23 mouse cellular contexts compared by ENCODE assay signal in the genomic region with DNA sequence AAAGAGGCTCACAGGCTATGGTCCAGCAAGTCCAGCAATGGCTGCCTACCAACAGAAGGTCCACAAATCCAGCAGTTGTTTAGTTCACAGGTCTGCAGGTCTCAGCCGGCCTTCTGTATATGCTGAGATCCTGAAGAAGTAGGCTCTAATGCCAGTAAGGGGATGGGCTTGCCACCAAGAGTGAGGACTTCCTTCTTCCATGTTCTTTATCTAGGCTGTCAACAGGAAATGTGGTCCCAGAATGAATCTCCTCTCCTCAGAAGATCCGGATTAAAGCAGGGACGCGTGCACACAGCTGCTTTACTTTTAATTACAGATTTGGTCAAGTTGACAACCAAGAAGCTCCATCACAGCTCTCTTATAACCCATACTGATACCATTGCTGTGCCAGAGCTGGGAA. TPM values are rescaled to one million over a fixed set of nuclear protein-coding genes. Genes with fewer than 3 reads are reported as not detected.
A peak's percentile ranks its signal among the peaks of the same experiment; 100 is the strongest.
DNase-seq lines count a peak whose midpoint lies in the region; ATAC-seq lines count a peak whose summit lies in the region.
"Had no signal": no experiment of that assay in that cellular context is flagged by ENCODE, and none has a peak within 500 bp of the region (broad histone marks: within the 10 kb centered on the region; RNA-seq: fewer than 3 reads in every experiment).

No protein-coding gene starts in this region.

- H3K4me2 ChIP-seq in hindbrain, embryonic 14.5 days (replicated peaks) = no peak overlapping the region
- H3K4me2 ChIP-seq: embryonic facial prominence, embryonic 15.5 days; forebrain, embryonic 15.5 days; hindbrain, embryonic 15.5 days; liver, embryonic 11.5 days; midbrain, embryonic 13.5 days had no signal

- peaks cover 21% of the 10 kb centered on the region for H3K36me3 ChIP-seq in hindbrain, embryonic 14.5 days (replicated peaks; ENCODE audit: control insufficient read depth, insufficient read depth)

- H3K4me3 ChIP-seq in brown adipose tissue, adult 24 weeks (ENCODE audit: insufficient read depth, low read depth, low read length) = no peak overlapping the region
- no peak overlapping the region for H3K4me3 ChIP-seq in hindbrain, embryonic 14.5 days (replicated peaks; ENCODE audit: low read length)
- H3K4me3 ChIP-seq: embryonic facial prominence, embryonic 15.5 days; forebrain, embryonic 15.5 days; heart, embryonic 10.5 days; hindbrain, embryonic 15.5 days; midbrain, embryonic 13.5 days had no signal

- H3K9ac ChIP-seq in hindbrain, embryonic 14.5 days = no peak overlapping the region
- H3K9ac ChIP-seq: embryonic facial prominence, embryonic 15.5 days; forebrain, embryonic 15.5 days; hindbrain, embryonic 15.5 days; midbrain, embryonic 13.5 days had no signal

- WGBS in hindbrain, embryonic 14.5 days = 91% methylated on average over 4 of the region's 4 CpGs

- H3K27ac ChIP-seq in brown adipose tissue, adult 24 weeks (replicated peaks; ENCODE audit: low read depth, low read length) = peak overlapping the region; percentile 58
- H3K27ac ChIP-seq in hindbrain, embryonic 14.5 days = no peak overlapping the region
- H3K27ac ChIP-seq: embryonic facial prominence, embryonic 15.5 days; forebrain, embryonic 15.5 days; heart, embryonic 10.5 days; hindbrain, embryonic 15.5 days; midbrain, embryonic 13.5 days had no signal

- H3K27me3 ChIP-seq in hindbrain, embryonic 14.5 days (ENCODE audit: control insufficient read depth, insufficient read depth, low read length) = no peaks in the 10 kb centered on the region
- H3K27me3 ChIP-seq: embryonic facial prominence, embryonic 15.5 days; forebrain, embryonic 15.5 days; hindbrain, embryonic 15.5 days; midbrain, embryonic 13.5 days had no signal

- peak; percentile 38 for ATAC-seq in megakaryocyte progenitor cell, adult 5-6 weeks (replicated peaks; ENCODE audit: poor library complexity)
- ATAC-seq in hindbrain, embryonic 14.5 days (ENCODE audit: low FRiP score) = no peak
- ATAC-seq: forebrain, embryonic 15.5 days; midbrain, embryonic 13.5 days had no signal

- H3K4me1 ChIP-seq in brown adipose tissue, adult 24 weeks (ENCODE audit: control insufficient read depth, insufficient read depth, insufficient read length, low read length) = peaks cover 2% of the 10 kb centered on the region; the same call in 1 of the 2 replicates
- H3K4me1 ChIP-seq in hindbrain, embryonic 14.5 days (replicated peaks; ENCODE audit: control insufficient read depth, insufficient read depth, low read length) = no peaks in the 10 kb centered on the region
- H3K4me1 ChIP-seq: embryonic facial prominence, embryonic 15.5 days; forebrain, embryonic 15.5 days; heart, embryonic 10.5 days; hindbrain, embryonic 15.5 days; midbrain, embryonic 13.5 days had no signal

- H3K9me3 ChIP-seq in hindbrain, embryonic 14.5 days (ENCODE audit: control insufficient read depth, low read length) = no peaks in the 10 kb centered on the region
- H3K9me3 ChIP-seq: embryonic facial prominence, embryonic 15.5 days; forebrain, embryonic 15.5 days; heart, embryonic 10.5 days; hindbrain, embryonic 15.5 days; midbrain, embryonic 13.5 days had no signal

- peak; percentile 26 for DNase-seq in kidney, adult 9 months
- no peak for DNase-seq in kidney, adult 8-10 months
- DNase-seq in lung, postnatal 10 days = peak; percentile 28
- no peak for DNase-seq in lung, postnatal 4 days
- no peak for DNase-seq in cerebellum, postnatal 25 days
- DNase-seq in hindbrain, embryonic 14.5 days (ENCODE audit: low spot score) = no peak
- DNase-seq: adrenal gland, postnatal 10 days; cerebellum, adult 8-10 months; gastrocnemius, postnatal 25 days; heart, postnatal 4 days; lung, adult 2 months had no signal

RNA-seq across cellular contexts. Expression of gene Smarcc2, which starts 13.6 kb away (rescaled TPM):
- 63.7 and 94.7 TPM in 2 replicates for polyA plus RNA-seq in brown adipose tissue, adult 24 weeks (2012; ENCODE audit: insufficient read depth, insufficient read length, missing spikeins)
- 70.4 and 74.5 TPM in 2 replicates for total RNA-seq in megakaryocyte progenitor cell, adult 5-6 weeks (2015)
- total RNA-seq in megakaryocyte progenitor cell, adult 5-6 weeks (2017) = 52.8 and 66.9 TPM in 2 replicates
- polyA plus RNA-seq in hindbrain, embryonic 14.5 days (2014; fragmentation: Nextera tagmentation; extraction: Ambion mirVana) = 184 and 191 TPM in 2 replicates

RNA-seq across cellular contexts. Expression of gene Rnf41, which starts 34.0 kb away (rescaled TPM):
- 15.1 and 17.1 TPM in 2 replicates for polyA plus RNA-seq in brown adipose tissue, adult 24 weeks (2012; ENCODE audit: insufficient read depth, insufficient read length, missing spikeins)
- 15.7 and 20.9 TPM in 2 replicates for total RNA-seq in megakaryocyte progenitor cell, adult 5-6 weeks (2015)
- total RNA-seq in megakaryocyte progenitor cell, adult 5-6 weeks (2017) = 20.1 and 21.0 TPM in 2 replicates
- polyA plus RNA-seq in hindbrain, embryonic 14.5 days (2014; fragmentation: Nextera tagmentation; extraction: Ambion mirVana) = 70.9 and 83.7 TPM in 2 replicates

RNA-seq across cellular contexts. Expression of gene Nabp2, which starts 34.1 kb away (rescaled TPM):
- 67.1 and 87.6 TPM in 2 replicates for polyA plus RNA-seq in brown adipose tissue, adult 24 weeks (2012; ENCODE audit: insufficient read depth, insufficient read length, missing spikeins)
- total RNA-seq in megakaryocyte progenitor cell, adult 5-6 weeks (2015) = 79.4 and 105 TPM in 2 replicates
- total RNA-seq in megakaryocyte progenitor cell, adult 5-6 weeks (2017) = 68.8 and 72.2 TPM in 2 replicates
- polyA plus RNA-seq in hindbrain, embryonic 14.5 days (2014; fragmentation: Nextera tagmentation; extraction: Ambion mirVana) = 134 and 140 TPM in 2 replicates

RNA-seq across cellular contexts. Expression of gene Slc39a5, which starts 44.4 kb away (rescaled TPM):
- not detected in 2 replicates for polyA plus RNA-seq in brown adipose tissue, adult 24 weeks (2012; ENCODE audit: insufficient read depth, insufficient read length, missing spikeins)
- total RNA-seq in megakaryocyte progenitor cell, adult 5-6 weeks (2015) = not detected in 2 replicates
- total RNA-seq in megakaryocyte progenitor cell, adult 5-6 weeks (2017) = not detected in 2 replicates
- polyA plus RNA-seq in hindbrain, embryonic 14.5 days (2014; fragmentation: Nextera tagmentation; extraction: Ambion mirVana) = 0.22 TPM in 1 of 2 replicates, not detected in the other
- total RNA-seq: gastrocnemius, postnatal 25 days; heart, postnatal 4 days; megakaryocyte, adult 5-6 weeks; monocyte, adult 5-6 weeks; neutrophil, adult 5-6 weeks had no signal
- polyA plus RNA-seq: C2C12; lung, adult 2 months had no signal

RNA-seq across cellular contexts. Expression of gene Myl6, which starts 48.5 kb away (rescaled TPM):
- polyA plus RNA-seq in brown adipose tissue, adult 24 weeks (2012; ENCODE audit: insufficient read depth, insufficient read length, missing spikeins) = 1,414 and 1,508 TPM in 2 replicates
- 760 and 847 TPM in 2 replicates for total RNA-seq in megakaryocyte progenitor cell, adult 5-6 weeks (2015)
- 1,168 and 1,230 TPM in 2 replicates for total RNA-seq in megakaryocyte progenitor cell, adult 5-6 weeks (2017)
- 825 and 884 TPM in 2 replicates for polyA plus RNA-seq in hindbrain, embryonic 14.5 days (2014; fragmentation: Nextera tagmentation; extraction: Ambion mirVana)

Comparison
In these comparisons a context has a peak if more than half of its experiments do, and no peak if none do; other contexts are left out.
1. DNase-seq: peak in kidney, adult 9 months (single experiment) and lung, postnatal 10 days (single experiment); none in kidney, adult 8-10 months (0 of 2), lung, postnatal 4 days (0 of 2), cerebellum, postnatal 25 days (0 of 2) and hindbrain, embryonic 14.5 days (single experiment).